Mouse (Mus musculus) myocyte (in vitro differentiated cells): ENCODE data around the gene Anks1.

Experiments used
- E2F4 ChIP-seq: IDR thresholded peaks from one replicate; pipeline ENCODE4 v1.6.1; 2011; ENCODE audit warnings: mild to moderate bottlenecking, control low read depth, moderate library complexity; ENCODE audit not compliant: insufficient read depth
- MYOD1 ChIP-seq, 3 experiments: IDR thresholded peaks; one replicate each; pipeline ENCODE4 v1.6.1; 2011; ENCODE audit warnings: control low read depth in 2 of 3, low read depth in 2 of 3, mild to moderate bottlenecking in 2 of 3, moderate library complexity in 1 of 3; ENCODE audit not compliant: insufficient read length in 2 of 3, control insufficient read depth in 1 of 3
- POLR2A ChIP-seq: IDR thresholded peaks from one replicate; pipeline ENCODE4 v1.6.1; 2011; ENCODE audit warnings: low read depth, mild to moderate bottlenecking, control low read depth, moderate library complexity; ENCODE audit not compliant: insufficient read length

- TF ChIP-seq MYOD1 (IDR thresholded peaks at IDR 0.05; ENCODE audit: control insufficient read depth in 1 of 3, insufficient read length in 2 of 3, low read depth in 2 of 3) (no peak), POLR2A (no peak), E2F4 (no peak)
These were observed 100.1 kb downstream of the Anks1 start for GRCm38 (mm10) chr17:28009066-28009715.
